8 mouse cellular contexts compared by ENCODE assay signal in the genomic region with DNA sequence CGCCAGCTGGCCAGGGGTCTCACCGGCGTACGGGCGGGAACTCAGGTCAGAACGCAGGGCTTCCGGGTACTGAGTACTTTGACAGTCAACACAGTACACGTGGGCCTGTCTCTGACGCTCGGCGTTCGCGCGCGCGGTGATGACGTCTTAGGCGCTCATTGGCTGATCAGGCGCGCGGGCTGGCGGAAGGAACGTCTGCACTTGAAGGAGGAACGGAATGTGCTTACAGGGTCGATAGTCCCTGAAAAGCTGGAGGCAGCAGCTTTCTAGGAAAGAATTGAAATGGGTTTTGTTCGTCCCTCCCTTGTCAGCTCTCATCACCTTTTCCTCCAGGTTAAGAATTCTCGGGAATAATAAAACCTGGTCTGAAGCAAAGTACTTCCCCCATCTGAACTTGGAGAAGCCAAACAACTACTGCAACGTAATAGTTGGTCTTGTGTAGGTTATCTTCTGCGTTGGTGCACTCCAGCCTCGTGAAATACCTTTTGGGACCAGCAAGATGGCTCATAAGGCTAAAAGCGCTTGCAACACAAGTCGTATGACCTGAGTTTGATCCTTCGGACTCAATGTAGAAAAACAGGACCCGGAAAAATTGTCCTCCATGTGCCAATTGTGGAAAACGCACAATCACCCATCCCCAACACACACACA. TPM values are rescaled to one million over a fixed set of nuclear protein-coding genes. Genes with fewer than 3 reads are reported as not detected.
DNase-seq lines count a peak whose midpoint lies in the region; ATAC-seq lines count a peak whose summit lies in the region.

A gene (minus strand): TSS at position 130 of the 651 bp plus-strand sequence.

- ATAC-seq in hindbrain, embryonic 12.5 days (ENCODE audit: low FRiP score) = peak; percentile 82

- peak; percentile 96 for DNase-seq in Muller cell, postnatal 12 days (ENCODE audit: inconsistent ontology term)
- DNase-seq in cerebellum, adult 9-11 months = peak; percentile 95
- DNase-seq in frontal cortex, postnatal 10 days (ENCODE audit: low spot score in 2 of 2) = peak; percentile 95 to 97
- DNase-seq in layer of hippocampus, postnatal 14 days (ENCODE audit: low spot score in 2 of 2) = peak; percentile 96 to 98
- peak; percentile 97 for DNase-seq in lung, postnatal 14 days
- peak; percentile 89 for DNase-seq in retina, adult 2 months (ENCODE audit: low read depth, low spot score)
- DNase-seq in thymus, postnatal 36 days = peak; percentile 95 to 96

- H3K9me3 ChIP-seq in hindbrain, embryonic 12.5 days (replicated peaks) = no peaks in the 10 kb centered on the region

- H3K4me1 ChIP-seq in hindbrain, embryonic 12.5 days = peaks cover 31% of the 10 kb centered on the region

- WGBS in hindbrain, embryonic 12.5 days = 8% methylated on average over 35 of the region's 35 CpGs

- H3K27ac ChIP-seq in hindbrain, embryonic 12.5 days = 0 out of 2 replicates have a peak within 1 kb of the TSS, but pooled peaks have one; percentile 12

- H3K36me3 ChIP-seq in hindbrain, embryonic 12.5 days = no peaks in the 10 kb centered on the region

- no peaks in the 10 kb centered on the region for H3K27me3 ChIP-seq in hindbrain, embryonic 12.5 days

- peak within 1 kb of the TSS; percentile 64 for H3K9ac ChIP-seq in hindbrain, embryonic 12.5 days

- peak within 1 kb of the TSS; percentile 94 for H3K4me2 ChIP-seq in hindbrain, embryonic 12.5 days (replicated peaks)

- H3K4me3 ChIP-seq in hindbrain, embryonic 12.5 days = peak within 1 kb of the TSS; percentile 72

RNA-seq across cellular contexts. Expression of the gene that starts here (rescaled TPM):
- polyA plus RNA-seq in hindbrain, embryonic 12.5 days (2016; fragmentation: Nextera tagmentation; extraction: Ambion mirVana) = 17.1 and 18.6 TPM in 2 replicates
- 10 to 100 TPM; 27.1 to 29.9 TPM for total RNA-seq in layer of hippocampus, postnatal 14 days (2021)

Comparison
In these comparisons a context has a peak if more than half of its experiments do, and no peak if none do; other contexts are left out.
1. Peak in every context shown above with its lines: DNase-seq, ATAC-seq, H3K4me3 ChIP-seq and H3K27ac ChIP-seq.